Mouse (Mus musculus) midbrain, embryonic 13.5 days (tissue): ENCODE data around the gene Mmp27. TPM values are rescaled to one million over a fixed set of nuclear protein-coding genes. Genes with fewer than 3 reads are reported as not detected.

Experiments used
- ATAC-seq: fragments of 200-750 bp; cut with Nextera tagmentation; 2 replicates; pipeline ENCODE4 v1.8.0; 2017; ENCODE audit warnings: mild to moderate bottlenecking, moderate TSS enrichment, moderate library complexity
- H3K27ac ChIP-seq: fragments of 300-500 bp; sonication (generic); 2 replicates; pipeline ENCODE4 v1.5.1; 2015; ENCODE audit warnings: inconsistent platforms, mild to moderate bottlenecking, moderate library complexity
- H3K27me3 ChIP-seq: fragments of 300-500 bp; sonication (generic); 2 replicates; pipeline ENCODE4 v1.6.1; 2015; ENCODE audit warnings: mild to moderate bottlenecking, inconsistent platforms
- H3K36me3 ChIP-seq: fragments of 300-500 bp; sonication (generic); 2 replicates; pipeline ENCODE4 v1.6.1; 2015; ENCODE audit warnings: mild to moderate bottlenecking, inconsistent platforms
- H3K4me1 ChIP-seq: fragments of 300-500 bp; sonication (generic); replicated peaks from 2 replicates; pipeline ENCODE4 v1.6.1; 2015; ENCODE audit warnings: inconsistent platforms
- H3K4me2 ChIP-seq: fragments of 300-500 bp; sonication (generic); replicated peaks from 2 replicates; pipeline ENCODE4 v1.6.1; 2015; ENCODE audit warnings: moderate library complexity, mild to moderate bottlenecking, inconsistent platforms
- H3K4me3 ChIP-seq: fragments of 300-500 bp; sonication (generic); replicated peaks from 2 replicates; pipeline ENCODE4 v1.5.1; 2015; ENCODE audit warnings: mild to moderate bottlenecking, inconsistent platforms
- H3K9ac ChIP-seq: fragments of 300-500 bp; sonication (generic); replicated peaks from 2 replicates; pipeline ENCODE4 v1.6.1; 2015; ENCODE audit warnings: mild to moderate bottlenecking, inconsistent platforms
- H3K9me3 ChIP-seq: fragments of 300-500 bp; sonication (generic); 2 replicates; pipeline ENCODE4 v1.6.1; 2016; ENCODE audit warnings: mild to moderate bottlenecking, inconsistent platforms
- WGBS: fragments of 180-500 bp; shearing (Covaris S2); methylation state at CpG from one replicate; pipeline ENCODE4 v1.1.7; 2015; 5-methylcytosine and 5-hydroxymethylcytosine counted together
- polyA plus RNA-seq: library from polyadenylated mRNA; unstranded; fragments of >200 nt; fragmentation: Nextera tagmentation; extraction: Ambion mirVana; gene quantifications from 2 replicates; pipeline ENCODE4 v1.2.1, GENCODE M21; 2015

Mmp27 gene
- polyA plus RNA-seq, 1 experiment from 2014 or later, result not detected

- Histone ChIP-seq H3K27ac (no peak overlapping the region), H3K9ac (no peak overlapping the region), H3K36me3 (no peaks in the 10 kb centered on the region), H3K4me3 (no peak overlapping the region), H3K9me3 (no peaks in the 10 kb centered on the region), H3K4me2 (no peak overlapping the region), H3K27me3 (no peaks in the 10 kb centered on the region), H3K4me1 (no peaks in the 10 kb centered on the region)
- ATAC-seq, result no peak
- 82% methylated on average over 2 of the region's 2 CpGs for WGBS
Measured at GRCm38 (mm10) chr9:7567923-7568322, 3.3 kb upstream of the Mmp27 start.

- Histone ChIP-seq H3K36me3 (no peaks in the 10 kb centered on the region), H3K4me1 (no peaks in the 10 kb centered on the region), H3K27me3 (no peaks in the 10 kb centered on the region), H3K9me3 (no peaks in the 10 kb centered on the region), H3K27ac (no peak overlapping the region), H3K9ac (no peak overlapping the region), H3K4me2 (no peak overlapping the region), H3K4me3 (no peak overlapping the region)
- no peak for ATAC-seq
- WGBS, result 93% methylated on average over 1 of the region's 1 CpGs
Measured at GRCm38 (mm10) chr9:7570485-7570884, 711 bp upstream of the Mmp27 start.

- Histone ChIP-seq H3K27ac (no peak overlapping the region), H3K4me1 (no peaks in the 10 kb centered on the region), H3K27me3 (no peaks in the 10 kb centered on the region), H3K4me2 (no peak overlapping the region), H3K36me3 (no peaks in the 10 kb centered on the region), H3K4me3 (no peak overlapping the region), H3K9me3 (no peaks in the 10 kb centered on the region), H3K9ac (no peak overlapping the region)
- ATAC-seq, result no peak
- WGBS, result 93% methylated on average over 7 of the region's 7 CpGs
Measured at GRCm38 (mm10) chr9:7572188-7572587, 992 bp downstream of the Mmp27 start.

GRCm38 (mm10) chr9:7572663-7573308 lies 1.6 kb downstream of the Mmp27 start:
- H3K4me1 ChIP-seq, result no peaks in the 10 kb centered on the region
- H3K4me2 ChIP-seq, result no peak overlapping the region
- H3K9ac ChIP-seq, result no peak overlapping the region
- no peaks in the 10 kb centered on the region for H3K9me3 ChIP-seq
- no peak for ATAC-seq
- H3K27me3 ChIP-seq, result no peaks in the 10 kb centered on the region
- H3K27ac ChIP-seq, result no peak overlapping the region
- H3K4me3 ChIP-seq, result no peak overlapping the region
- WGBS, result 82% methylated on average over 2 of the region's 2 CpGs
- H3K36me3 ChIP-seq, result no peaks in the 10 kb centered on the region

GRCm38 (mm10) chr9:7575526-7575925 lies 4.3 kb downstream of the Mmp27 start:
- Histone ChIP-seq H3K4me3 (no peak overlapping the region), H3K9me3 (no peaks in the 10 kb centered on the region), H3K4me1 (no peaks in the 10 kb centered on the region), H3K9ac (no peak overlapping the region), H3K27ac (no peak overlapping the region), H3K4me2 (no peak overlapping the region), H3K36me3 (no peaks in the 10 kb centered on the region), H3K27me3 (no peaks in the 10 kb centered on the region)
- WGBS, result 83% methylated on average over 3 of the region's 3 CpGs
- ATAC-seq, result no peak

- Histone ChIP-seq H3K27ac (no peak overlapping the region), H3K4me2 (no peak overlapping the region), H3K4me1 (no peaks in the 10 kb centered on the region), H3K9ac (no peak overlapping the region), H3K4me3 (no peak overlapping the region), H3K36me3 (no peaks in the 10 kb centered on the region), H3K9me3 (no peaks in the 10 kb centered on the region), H3K27me3 (no peaks in the 10 kb centered on the region)
- WGBS, result 92% methylated on average over 2 of the region's 2 CpGs
- no peak for ATAC-seq
Measured at GRCm38 (mm10) chr9:7577371-7577770, 6.2 kb downstream of the Mmp27 start.

- Histone ChIP-seq H3K9ac (no peak overlapping the region), H3K4me2 (no peak overlapping the region), H3K27me3 (no peaks in the 10 kb centered on the region), H3K9me3 (no peaks in the 10 kb centered on the region), H3K36me3 (no peaks in the 10 kb centered on the region), H3K4me1 (no peaks in the 10 kb centered on the region), H3K4me3 (no peak overlapping the region), H3K27ac (no peak overlapping the region)
- 81% methylated on average over 8 of the region's 8 CpGs for WGBS
- no peak for ATAC-seq
Measured at GRCm38 (mm10) chr9:7590063-7590462, 18.9 kb downstream of the Mmp27 start.

GRCm38 (mm10) chr9:7593272-7593812 lies 22.1 kb downstream of the Mmp27 start:
- Histone ChIP-seq H3K4me3 (no peak overlapping the region), H3K27ac (no peak overlapping the region)
- 92% methylated on average over 3 of the region's 3 CpGs for WGBS

GRCm38 (mm10) chr9:7594816-7595540 lies 23.8 kb downstream of the Mmp27 start:
- Histone ChIP-seq H3K9me3 (no peaks in the 10 kb centered on the region), H3K27me3 (no peaks in the 10 kb centered on the region), H3K9ac (no peak overlapping the region; the same call in 1 of the 2 replicates), H3K4me1 (no peaks in the 10 kb centered on the region), H3K4me2 (peak overlapping the region; percentile 50), H3K27ac (no peak overlapping the region), H3K4me3 (peak overlapping the region; percentile 26), H3K36me3 (no peaks in the 10 kb centered on the region)
- ATAC-seq, result peak; percentile 99
- WGBS, result 15% methylated on average over 6 of the region's 6 CpGs

More at GRCm38 (mm10) chr9:7593272-7593812, 22.1 kb downstream of the Mmp27 start:
- no peaks in the 10 kb centered on the region for H3K27me3 ChIP-seq
- no peak overlapping the region for H3K4me2 ChIP-seq
- ATAC-seq, result no peak
- H3K4me1 ChIP-seq, result no peaks in the 10 kb centered on the region
- no peaks in the 10 kb centered on the region for H3K9me3 ChIP-seq
- H3K9ac ChIP-seq, result no peak overlapping the region
- no peaks in the 10 kb centered on the region for H3K36me3 ChIP-seq

- no peaks in the 10 kb centered on the region for H3K27me3 ChIP-seq
- ATAC-seq, result peak; percentile 58
- no peak overlapping the region for H3K4me3 ChIP-seq
- H3K9me3 ChIP-seq, result no peaks in the 10 kb centered on the region
- H3K27ac ChIP-seq, result no peak overlapping the region
- no peaks in the 10 kb centered on the region for H3K4me1 ChIP-seq
- WGBS, result under 1% methylated on average over 3 of the region's 3 CpGs
- no peaks in the 10 kb centered on the region for H3K36me3 ChIP-seq
- H3K9ac ChIP-seq, result no peak overlapping the region
- no peak overlapping the region for H3K4me2 ChIP-seq
Measured at GRCm38 (mm10) chr9:7602982-7603742, 32.0 kb downstream of the Mmp27 start.

- Histone ChIP-seq H3K4me3 (no peak overlapping the region), H3K9me3 (no peaks in the 10 kb centered on the region), H3K36me3 (no peaks in the 10 kb centered on the region), H3K4me1 (no peaks in the 10 kb centered on the region), H3K4me2 (no peak overlapping the region), H3K27ac (no peak overlapping the region), H3K27me3 (no peaks in the 10 kb centered on the region), H3K9ac (no peak overlapping the region)
- no peak for ATAC-seq
- WGBS, result 86% methylated on average over 6 of the region's 6 CpGs
Measured at GRCm38 (mm10) chr9:7604005-7604404, 32.8 kb downstream of the Mmp27 start.

- Histone ChIP-seq H3K27ac (no peak overlapping the region), H3K4me3 (no peak overlapping the region), H3K4me2 (no peak overlapping the region), H3K9ac (no peak overlapping the region), H3K27me3 (no peaks in the 10 kb centered on the region), H3K9me3 (no peaks in the 10 kb centered on the region), H3K4me1 (no peaks in the 10 kb centered on the region), H3K36me3 (no peaks in the 10 kb centered on the region)
- ATAC-seq, result no peak
- WGBS, result 86% methylated on average over 12 of the region's 12 CpGs
Measured at GRCm38 (mm10) chr9:7605638-7606037, 34.4 kb downstream of the Mmp27 start.
